Mouse (Mus musculus) C2C12 (cell line): ENCODE data around the gene Rftn1.

Experiments used
- CTCF ChIP-seq: IDR thresholded peaks from one replicate; pipeline ENCODE4 v1.5.1; 2011; ENCODE audit not compliant: control insufficient read depth, insufficient read depth, insufficient read length
- MYOD1 ChIP-seq: IDR thresholded peaks from one replicate; pipeline ENCODE4 v1.6.1; 2011; ENCODE audit warnings: low read depth; ENCODE audit not compliant: control insufficient read depth, insufficient read length
- USF1 ChIP-seq: IDR thresholded peaks from one replicate; pipeline ENCODE4 v1.6.1; 2011; ENCODE audit warnings: low read depth, mild to moderate bottlenecking, control low read depth, moderate library complexity

DNA sequence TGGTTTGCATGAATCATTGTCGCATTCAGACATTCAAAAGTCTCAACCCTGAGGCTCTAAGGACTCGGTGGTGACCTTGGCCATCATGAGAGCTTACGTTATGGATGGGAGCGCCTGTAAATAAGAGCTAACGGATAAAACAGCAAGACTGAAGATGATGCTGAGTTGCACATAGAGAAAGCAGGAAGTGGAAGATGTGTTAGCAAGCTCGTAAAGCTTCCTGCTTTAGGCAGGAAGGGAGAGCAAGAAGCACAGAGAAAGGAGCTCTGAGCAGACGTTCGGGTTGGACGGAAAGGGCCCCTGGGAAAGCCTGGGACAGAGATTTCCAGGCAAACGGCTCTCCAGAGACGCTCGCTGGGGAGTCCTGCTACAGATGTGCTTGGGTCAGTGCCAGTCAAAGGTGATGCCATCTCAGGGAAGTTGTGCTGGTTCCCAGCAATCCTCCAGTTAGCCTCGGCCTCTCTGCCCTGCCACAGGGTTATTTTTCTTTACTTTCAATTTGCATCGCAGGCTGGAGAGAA lies 40.7 kb downstream of the Rftn1 start:
- no peak for TF ChIP-seq USF1
- TF ChIP-seq MYOD1 = no peak
- TF ChIP-seq CTCF = no peak
